Mouse (Mus musculus) testis, postnatal 14 days (tissue): ENCODE data around the gene Gm20388.
A peak's percentile ranks its signal among the peaks of the same experiment; 100 is the strongest.

Experiments
- DNase-seq: peaks from one replicate; pipeline ENCODE4 v3.0.0; 2021; ENCODE audit warnings: low spot score

Gm20388 gene

DNA sequence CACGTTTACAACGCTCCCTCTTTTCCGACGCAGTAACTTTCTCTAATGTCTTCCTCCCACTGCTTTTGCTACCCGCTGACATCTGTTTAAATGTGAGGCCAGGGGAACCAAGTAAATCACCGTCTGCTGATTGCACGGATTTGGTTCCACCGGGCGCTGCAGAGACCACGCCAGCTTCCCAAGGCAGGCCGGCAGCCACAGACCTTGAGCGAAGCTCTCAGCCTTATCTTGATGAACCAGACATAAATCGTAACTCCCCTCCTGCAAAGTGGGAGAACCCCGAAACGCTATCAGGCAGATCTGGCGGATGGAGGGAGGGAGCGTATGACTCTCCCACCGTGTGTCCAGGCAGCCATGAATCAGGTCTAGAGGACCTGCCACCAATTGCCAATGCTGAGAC, 1113.1 kb downstream of the Gm20388 start:
- no peak for DNase-seq

DNA sequence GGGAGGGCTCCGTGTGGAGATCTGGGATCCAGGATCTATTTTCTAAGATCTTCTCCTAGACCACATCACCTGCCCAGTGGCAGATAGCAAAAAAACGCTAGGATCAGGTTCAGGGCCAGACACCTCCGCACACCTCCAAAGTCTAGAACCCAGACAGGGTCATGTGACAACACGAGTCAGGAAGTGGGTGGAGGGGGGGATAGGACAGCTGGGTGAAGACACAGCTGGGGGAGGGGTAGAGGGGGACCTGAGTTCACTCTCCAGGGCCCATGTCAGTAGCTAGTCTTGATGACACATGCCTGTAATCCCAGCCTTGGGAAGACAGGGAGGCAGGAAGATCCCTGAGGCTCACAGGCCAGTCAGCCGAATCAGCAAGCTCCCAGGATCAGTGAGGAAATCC, 1114.8 kb downstream of the Gm20388 start:
- DNase-seq, result no peak

- DNase-seq, result no peak
Measured at GRCm38 (mm10) chr8:121027787-121028186, 1117.1 kb downstream of the Gm20388 start.

DNA sequence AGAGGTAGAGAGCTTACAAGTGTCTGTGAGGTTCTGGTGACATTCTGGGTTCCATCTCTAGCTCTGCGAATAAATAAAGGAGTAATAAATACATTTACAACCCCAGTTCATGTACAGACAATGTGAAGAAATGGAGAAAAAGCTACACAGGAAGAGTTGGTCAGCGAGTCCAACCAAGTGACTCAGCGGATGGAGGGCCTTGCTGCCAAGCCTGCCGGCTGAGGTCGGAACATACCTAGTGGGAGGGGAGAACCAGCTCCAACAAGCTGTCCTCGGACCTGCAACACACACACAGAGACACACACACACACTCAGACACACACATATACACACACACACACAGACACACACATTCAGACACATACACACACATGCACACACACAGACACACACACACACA, 1118.4 kb downstream of the Gm20388 start:
- DNase-seq, result no peak

- DNase-seq, result no peak
Measured at GRCm38 (mm10) chr8:121030496-121031040, 1119.9 kb downstream of the Gm20388 start.

GRCm38 (mm10) chr8:121033299-121034013, 1122.8 kb downstream of the Gm20388 start:
- DNase-seq, result peak; percentile 49

DNA sequence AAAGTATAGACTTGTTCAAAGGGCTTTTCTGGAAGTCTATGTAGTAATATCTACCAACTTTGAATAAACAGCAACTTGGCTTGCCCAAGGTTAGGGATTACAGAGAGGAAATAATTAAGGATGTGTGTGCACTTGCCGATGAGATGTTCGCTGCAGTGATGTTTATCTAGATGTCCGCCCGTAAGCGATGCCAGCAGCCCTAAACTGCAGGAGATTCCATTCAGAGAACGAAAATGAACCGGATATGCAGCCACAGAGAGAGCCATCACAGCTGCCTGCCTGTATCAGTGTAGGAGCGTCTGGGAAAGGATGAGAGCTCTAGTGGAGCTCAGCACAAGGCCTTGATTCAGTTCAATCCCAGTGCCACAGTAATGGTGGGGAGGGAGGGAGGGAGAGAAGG, 1125.0 kb downstream of the Gm20388 start:
- DNase-seq, result no peak

- DNase-seq, result no peak
Measured at GRCm38 (mm10) chr8:121043719-121044440, 1133.2 kb downstream of the Gm20388 start.

- no peak for DNase-seq
Measured at GRCm38 (mm10) chr8:121047441-121047840, 1136.8 kb downstream of the Gm20388 start.

- DNase-seq, result no peak
Measured at GRCm38 (mm10) chr8:121058081-121058480, 1147.4 kb downstream of the Gm20388 start.

DNA sequence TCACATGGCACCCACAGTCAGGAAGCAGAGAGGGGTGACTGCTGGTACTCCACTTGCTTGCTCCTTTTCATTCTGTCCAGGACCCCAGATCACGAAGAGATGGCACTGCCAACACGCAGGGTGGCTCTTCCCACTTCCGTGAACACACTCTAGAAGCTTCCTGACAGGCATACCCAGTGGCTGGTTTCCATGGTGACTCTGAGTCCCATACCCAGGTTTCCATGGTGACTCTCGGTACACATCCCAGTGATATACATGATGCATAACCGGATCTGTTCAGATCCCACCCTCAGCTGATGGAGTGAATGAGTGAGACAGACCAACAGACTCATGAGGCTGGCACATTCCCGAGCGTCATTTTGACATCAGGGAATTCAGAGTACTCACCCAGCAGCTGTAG, 1148.5 kb downstream of the Gm20388 start:
- DNase-seq, result no peak

- no peak for DNase-seq
Measured at GRCm38 (mm10) chr8:121062521-121062920, 1151.9 kb downstream of the Gm20388 start.

GRCm38 (mm10) chr8:121063649-121064048, 1153.0 kb downstream of the Gm20388 start:
- no peak for DNase-seq

GRCm38 (mm10) chr8:121071454-121071853, 1160.8 kb downstream of the Gm20388 start:
- no peak for DNase-seq

- no peak for DNase-seq
Measured at GRCm38 (mm10) chr8:121072406-121073130, 1161.9 kb downstream of the Gm20388 start.

DNA sequence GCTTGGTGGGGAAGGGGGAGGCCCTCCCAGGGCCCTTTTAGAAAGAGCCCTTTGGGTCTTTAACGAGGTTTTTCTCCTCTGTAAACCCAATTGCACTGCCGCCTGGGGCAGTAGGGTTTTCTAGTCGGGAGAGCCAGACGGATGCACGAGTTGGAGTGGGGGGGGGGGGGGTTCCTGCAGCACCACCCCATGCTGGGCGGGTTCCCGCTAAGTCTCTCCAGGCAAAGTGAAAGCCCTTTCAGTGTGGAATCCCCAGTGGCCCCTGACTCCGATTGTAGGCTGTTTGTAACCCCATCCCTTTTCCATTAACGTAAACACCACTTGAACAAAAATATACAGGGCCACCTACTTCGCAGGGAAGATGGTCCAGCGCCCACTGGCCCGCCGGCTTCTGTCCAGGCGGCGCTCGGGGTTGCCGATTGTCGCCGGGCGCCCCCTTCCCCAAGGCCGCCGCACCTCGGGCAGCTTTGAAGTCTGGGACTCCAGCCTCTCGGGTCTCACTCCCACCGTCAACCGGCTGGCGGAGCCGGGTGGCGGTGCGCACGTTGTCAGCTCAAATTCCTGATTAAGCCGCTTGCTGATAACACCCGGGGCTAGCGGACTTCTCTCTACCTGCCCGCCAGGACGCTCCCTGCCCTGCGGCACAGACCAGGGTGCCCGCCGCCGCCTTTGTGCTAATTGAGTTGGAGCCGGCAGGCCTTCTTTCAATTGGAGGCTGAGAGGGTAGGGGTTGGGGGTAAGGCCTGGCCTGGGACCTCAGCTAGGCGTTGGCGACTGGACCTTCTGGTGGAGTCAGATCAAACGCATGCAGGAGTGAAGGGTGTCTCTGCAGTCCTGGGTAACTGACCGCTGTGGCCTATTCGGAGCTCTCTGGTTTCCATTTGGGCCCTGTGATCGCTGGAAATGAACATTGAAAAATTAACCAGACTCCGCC, 1162.8 kb downstream of the Gm20388 start:
- no peak for DNase-seq

- DNase-seq, result no peak
Measured at GRCm38 (mm10) chr8:121074108-121074847, 1163.6 kb downstream of the Gm20388 start.

GRCm38 (mm10) chr8:121074848-121075145, 1164.2 kb downstream of the Gm20388 start:
- no peak for DNase-seq

GRCm38 (mm10) chr8:121075936-121076335, 1165.3 kb downstream of the Gm20388 start:
- no peak for DNase-seq

GRCm38 (mm10) chr8:121076555-121076954, 1165.9 kb downstream of the Gm20388 start:
- no peak for DNase-seq

GRCm38 (mm10) chr8:121078721-121079120, 1168.1 kb downstream of the Gm20388 start:
- no peak for DNase-seq
